Mouse (Mus musculus) retina, postnatal 1 day (tissue): ENCODE data around the gene Ankar.

ENCODE experiments used
- DNase-seq: peaks from one replicate; pipeline ENCODE4 v3.0.0-alpha.2; 2012

Ankar gene

DNA sequence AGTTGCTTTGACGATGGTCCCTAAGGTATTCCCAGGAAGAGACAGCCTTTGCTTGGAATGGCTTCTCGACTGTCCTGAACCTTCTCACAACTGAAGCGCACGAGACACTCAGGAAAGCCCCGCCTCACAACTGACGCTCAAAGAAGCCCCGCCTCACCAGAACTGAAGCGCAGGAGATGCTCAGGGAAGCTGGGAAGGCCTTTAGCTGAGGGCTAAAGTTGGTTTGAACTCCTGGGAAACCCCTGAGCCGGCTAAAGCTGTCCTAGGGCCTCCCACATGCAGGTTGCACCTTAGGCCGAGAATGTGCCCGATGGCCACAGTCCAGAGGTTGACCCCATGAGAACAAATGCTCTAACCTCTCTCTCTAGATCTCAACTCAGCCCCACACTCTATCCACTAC lies at the start of gene Ankar:
Ankar (minus strand) TSS at position 101 of the 400 bp plus-strand sequence.
- no peak for DNase-seq

DNA sequence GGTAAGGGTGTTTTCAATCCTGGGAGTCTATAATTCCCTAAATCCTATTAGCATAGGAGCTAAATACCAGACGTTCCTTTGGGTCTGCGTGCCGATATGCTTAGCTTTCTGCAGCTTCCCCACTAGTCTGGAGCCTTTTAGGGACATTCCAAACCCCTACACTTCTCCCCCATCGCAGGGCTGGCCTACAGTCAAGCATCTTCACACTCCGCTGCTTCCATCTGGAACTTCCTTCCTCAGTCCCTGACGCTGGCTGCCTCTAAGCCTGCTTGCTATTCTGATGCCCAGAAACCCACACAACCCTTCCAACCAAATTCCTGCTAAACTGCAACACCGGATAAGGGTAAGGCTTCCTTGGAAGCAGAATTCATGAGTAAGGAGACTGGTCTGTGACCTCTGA lies 46.0 kb upstream of the Ankar start:
- no peak for DNase-seq

DNA sequence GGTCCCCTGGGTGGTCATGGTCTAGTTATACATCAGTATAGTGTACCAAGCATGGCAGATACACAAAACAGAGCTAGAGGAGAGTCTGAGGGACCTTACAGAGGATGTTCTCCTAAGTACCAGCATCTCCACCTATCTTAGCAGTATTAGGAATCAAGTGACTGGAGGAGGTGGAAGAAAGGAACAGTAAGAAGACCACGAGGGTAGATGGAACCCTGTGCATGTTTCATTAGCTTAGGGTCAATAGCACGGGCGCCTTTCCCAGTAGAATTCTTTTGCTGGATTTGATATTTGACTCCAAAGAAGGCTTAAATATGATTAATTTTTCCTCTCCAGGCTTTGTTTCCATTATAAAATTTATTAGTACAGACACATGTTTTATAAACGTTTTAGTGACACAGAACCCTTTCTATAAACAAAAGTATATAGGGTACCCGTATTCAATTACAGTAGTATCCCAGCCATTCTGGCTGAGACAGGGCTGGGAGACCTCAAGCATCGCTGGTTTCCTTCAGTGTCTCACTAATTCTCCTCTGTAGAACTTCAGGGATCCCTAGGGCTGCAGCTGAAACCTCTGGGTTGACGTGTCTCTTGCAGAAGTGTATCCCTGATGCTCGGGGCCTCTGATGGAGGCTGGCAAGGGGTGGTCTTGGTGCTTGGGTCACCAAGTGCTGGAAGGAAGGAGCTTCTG lies 44.6 kb upstream of the Ankar start:
- DNase-seq = no peak

DNA sequence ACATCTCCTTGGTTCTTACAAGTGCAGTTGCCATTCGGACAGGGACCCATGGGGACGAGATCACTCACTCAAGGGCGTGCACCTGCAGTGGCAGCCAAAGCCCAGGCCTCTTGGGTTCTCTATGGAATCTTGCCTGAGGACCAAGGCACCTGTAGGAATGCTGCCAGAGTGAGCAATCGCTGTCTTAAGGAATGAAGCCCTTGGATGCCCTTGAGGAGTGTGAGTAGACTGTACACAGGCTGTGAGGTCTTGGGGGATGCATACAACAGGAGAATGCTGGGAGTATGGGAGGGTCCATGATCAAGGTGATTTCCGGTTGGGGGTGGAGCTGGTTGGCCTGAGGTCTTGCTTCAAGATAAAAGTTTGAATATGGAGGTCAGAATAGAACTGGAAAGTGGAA lies 41.0 kb upstream of the Ankar start:
- no peak for DNase-seq

DNA sequence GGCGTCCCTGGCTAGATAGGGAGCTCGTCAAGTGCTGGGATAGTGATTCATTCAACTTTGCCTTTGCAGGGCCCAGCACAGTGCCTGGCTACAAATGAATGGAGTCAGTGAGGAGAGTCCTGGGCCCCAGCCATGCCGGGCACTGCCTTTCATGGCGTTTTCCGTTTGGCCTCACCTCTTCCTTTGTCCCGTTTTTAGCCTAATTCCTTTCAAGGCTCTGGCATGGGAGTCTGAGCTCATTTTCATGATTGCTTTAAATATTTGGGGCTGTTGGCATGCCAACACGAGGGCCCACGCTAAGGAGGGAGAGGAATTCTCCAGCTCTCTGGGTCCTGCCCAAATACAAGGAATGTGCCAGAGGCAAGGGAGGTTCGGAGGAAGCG lies 39.3 kb upstream of the Ankar start:
- peak; percentile 37 for DNase-seq

DNA sequence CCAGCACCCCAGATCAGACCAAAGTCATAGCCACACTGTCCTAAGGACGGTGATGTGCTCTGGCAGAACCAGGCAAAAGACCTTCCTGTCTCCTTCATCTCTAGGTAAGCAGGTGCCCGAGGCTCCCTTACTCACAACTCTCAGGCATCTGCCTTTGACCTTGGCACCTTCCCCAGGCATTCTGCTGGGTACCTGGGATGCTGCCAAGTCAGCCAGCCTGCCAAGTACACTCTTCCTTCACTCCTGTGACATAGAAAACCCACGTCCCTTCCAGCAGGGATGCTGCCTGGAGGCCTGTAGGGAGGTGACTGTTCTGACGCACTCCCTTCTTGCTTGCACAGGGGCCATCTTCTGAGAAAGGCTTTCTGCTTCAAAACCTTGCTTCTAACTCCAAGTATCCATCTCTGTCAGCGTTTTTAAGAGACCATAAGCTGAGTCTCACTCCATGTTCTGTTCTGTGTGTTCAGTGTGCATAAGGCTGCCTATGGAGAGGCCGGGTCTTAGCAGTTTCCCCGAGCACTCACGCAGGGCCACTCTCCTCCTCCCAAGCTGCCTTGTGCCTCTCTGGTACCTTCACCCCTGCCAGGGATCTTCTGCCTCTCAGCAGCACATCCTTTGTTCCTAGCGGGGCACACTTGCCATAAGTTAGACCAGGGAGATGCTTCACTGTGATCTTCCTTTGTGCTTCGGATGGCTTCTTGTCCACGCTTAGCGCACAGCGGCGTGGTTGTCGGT lies 38.7 kb upstream of the Ankar start:
- peak; percentile 31 for DNase-seq

DNA sequence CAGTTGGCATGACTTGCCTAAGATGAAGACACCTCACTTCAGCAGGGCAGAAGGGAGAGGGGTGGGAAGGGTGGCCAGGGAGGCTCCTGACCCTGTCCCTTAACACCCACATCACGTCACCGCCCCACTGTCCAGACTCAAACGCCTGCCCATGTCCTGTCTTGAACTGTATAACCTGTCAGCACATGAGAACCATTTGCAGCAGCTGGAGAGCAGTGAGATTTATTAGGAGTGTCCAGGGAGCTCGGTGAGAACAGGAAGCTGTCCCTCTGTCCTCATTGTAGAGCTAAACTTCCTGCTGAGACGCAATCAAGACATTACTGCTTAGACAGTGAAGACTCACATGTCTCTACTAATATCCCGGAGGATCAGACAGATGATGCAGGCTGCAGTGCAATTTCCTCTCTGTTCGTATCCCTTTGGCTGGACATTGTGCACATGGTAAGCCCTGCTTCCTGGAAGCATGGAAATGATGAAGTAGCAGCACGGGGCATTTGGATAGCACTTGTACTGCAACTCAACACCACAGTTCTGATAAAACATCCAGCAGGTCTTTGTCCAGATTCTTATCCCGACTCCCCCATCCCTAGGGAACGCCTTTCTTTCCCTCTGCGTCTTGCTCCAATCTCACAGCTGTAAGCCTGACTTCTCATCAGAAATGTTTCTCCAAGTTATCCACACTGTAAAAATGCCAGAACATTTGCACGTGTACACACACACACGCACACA lies 36.2 kb upstream of the Ankar start:
- no peak for DNase-seq

DNA sequence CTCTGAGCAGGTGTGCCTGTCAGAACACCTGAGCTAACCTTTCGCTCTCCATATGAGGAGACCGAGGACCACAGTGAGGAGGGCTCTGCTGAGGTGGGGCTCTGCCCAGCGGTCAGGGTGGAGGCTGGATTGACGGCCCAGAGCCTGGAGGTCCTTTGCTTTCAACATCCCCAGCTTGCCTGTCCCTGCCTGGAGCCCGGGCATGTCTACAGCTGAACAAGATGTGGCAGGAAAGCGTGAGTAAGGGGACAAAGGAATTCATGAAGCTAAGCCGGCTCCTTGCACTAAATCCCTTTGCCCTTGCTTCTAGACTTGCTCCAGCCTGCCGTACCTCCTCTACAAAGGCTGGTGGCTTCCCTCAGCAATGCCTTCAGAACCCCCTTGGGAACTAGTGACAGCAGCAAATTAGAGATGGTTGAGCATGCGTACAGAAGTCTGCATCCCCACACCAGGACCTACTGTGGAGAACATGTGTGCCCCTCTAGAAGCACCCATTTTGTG lies 32.9 kb upstream of the Ankar start:
- DNase-seq = no peak

DNA sequence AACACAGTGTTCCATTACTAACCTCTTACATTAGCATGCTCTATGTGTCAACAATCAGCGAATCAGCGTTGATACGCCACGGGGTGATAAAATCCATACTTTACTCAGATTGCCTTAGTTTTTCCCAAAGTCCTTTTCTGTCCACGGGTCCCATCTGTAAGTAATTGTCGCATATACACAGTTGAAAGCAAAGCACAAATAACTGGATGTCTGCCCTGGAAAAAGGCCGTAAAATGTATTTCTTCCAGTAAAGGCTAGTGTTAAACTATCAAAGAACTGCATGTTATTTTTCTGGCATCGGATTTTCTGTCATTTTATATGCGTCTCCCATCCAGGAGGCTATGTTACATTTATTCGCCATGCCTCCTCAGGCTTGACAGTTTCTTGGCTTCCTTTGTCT lies 29.7 kb upstream of the Ankar start:
- DNase-seq = no peak

DNA sequence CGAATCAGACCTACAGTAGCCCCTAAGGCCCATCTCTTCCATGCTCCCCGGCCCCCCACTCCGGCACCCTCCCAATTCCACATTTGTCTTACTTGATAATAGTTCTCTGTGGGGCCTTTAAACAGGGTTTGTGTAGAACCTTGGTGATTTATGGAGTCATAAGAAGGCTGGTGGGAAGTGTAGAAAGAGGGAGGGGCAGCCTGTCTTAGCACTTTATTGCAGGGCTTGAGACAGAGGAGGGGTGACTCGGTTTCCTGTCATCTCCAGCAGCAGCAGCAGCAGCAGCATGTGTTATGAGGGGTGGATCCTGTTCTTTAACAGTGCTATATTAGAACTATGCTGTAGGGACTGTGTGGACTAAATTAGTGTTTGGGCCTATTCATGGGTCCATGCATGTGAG lies 28.4 kb upstream of the Ankar start:
- DNase-seq = no peak

DNA sequence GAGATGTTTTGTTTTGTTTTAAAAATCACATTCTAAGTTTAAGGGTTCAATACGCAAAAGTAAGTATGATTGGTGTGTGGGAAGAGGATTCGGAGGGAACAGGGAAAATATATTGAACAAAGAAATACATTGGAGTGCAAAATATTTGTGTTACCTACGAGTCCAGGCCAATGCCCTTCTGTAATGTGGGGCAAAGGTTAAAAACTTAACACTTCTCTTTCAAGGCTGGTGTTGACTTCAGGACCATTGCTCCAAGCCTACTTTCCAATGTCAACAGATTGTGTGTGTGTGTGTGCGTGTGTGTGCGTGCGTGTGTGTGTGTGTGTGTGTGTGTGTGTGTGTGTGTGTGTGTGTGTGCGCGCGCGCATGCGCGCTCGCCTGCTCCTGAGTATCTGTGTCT lies 25.6 kb upstream of the Ankar start:
- DNase-seq = no peak

DNA sequence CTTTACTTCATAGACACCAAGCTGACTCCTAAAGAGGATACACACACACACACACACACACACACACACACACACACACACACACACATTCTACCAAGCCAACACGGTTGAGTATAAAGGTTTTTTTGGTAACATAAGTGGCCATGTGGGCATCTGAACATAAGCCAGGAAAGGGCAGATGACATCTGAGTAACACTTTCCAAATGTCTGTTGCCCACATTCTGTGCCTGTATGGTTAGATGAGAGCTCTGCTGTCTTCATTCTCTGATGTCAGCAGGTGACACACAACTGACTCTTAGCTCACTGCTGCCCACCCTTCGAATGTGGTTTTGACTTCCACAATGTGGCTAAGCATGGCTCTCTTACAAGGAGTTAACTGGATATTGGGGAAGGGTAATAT lies 24.0 kb upstream of the Ankar start:
- no peak for DNase-seq

DNA sequence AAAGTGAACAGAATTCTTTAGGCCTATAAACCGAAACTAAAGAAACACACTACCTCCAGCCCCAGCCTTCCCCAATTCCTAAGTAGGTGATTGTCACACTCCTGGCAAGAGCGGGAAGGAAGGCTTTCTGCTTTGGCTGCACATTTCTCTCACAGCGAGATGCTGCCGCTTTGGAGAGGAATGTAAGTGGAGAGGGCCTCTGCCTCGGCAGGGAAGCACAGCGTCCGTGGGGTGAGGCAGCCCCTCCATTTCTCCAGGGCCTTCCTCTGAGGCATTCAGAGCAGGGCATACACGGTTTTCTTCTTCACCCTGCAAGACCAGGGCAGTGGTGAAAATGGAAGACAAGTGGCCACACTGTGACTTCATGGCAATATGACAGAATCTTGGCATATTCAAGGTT lies 22.3 kb upstream of the Ankar start:
- no peak for DNase-seq

DNA sequence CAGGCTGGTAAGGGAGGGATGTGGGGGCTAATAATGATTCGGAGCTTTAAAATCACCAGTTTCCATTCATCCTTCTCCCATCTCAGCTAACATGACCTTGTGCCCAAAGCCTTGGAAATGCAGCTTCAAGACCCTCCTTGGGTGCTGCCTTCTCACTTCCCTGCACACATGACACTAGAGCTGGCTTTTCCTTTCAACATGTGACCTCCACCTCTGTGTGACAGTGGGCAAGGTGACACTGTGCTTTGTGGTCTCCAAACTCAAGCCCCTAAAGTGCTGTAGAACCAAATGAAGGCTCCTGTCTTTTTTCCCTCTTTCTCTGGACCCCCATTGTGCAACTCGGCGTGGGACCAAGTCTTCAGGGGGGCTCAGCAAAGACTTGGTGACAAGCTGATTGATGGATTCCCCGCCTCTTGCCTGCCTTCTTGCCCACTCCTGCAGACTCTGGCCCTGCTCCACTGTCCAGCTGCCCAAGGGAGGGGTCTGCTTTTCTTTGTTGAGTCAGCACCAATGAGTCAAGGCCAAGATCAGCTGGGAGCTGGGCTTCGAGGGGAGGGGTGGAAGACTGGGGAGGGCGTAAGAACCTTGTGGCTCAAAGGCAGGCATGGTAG lies 19.8 kb upstream of the Ankar start:
- no peak for DNase-seq

DNA sequence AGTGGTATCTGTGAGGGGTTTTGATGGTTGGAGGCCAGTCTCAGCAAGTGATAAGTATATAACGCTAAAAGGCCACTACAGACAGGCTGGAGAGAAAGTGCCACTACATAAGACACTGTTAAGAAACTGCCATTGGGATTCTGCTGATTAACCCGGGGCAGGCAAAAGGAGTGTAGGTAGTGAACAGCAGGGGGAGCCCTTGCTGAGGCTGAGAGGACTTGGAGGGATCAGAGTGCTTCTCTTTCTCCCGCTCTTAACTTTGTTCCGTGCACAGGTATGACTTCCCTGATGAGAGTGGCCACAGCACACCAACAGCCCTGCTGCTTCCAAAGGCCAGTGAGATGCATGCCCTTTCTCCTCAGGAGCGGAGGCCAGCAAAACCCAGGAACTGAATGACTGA lies 18.5 kb upstream of the Ankar start:
- peak; percentile 69 for DNase-seq

DNA sequence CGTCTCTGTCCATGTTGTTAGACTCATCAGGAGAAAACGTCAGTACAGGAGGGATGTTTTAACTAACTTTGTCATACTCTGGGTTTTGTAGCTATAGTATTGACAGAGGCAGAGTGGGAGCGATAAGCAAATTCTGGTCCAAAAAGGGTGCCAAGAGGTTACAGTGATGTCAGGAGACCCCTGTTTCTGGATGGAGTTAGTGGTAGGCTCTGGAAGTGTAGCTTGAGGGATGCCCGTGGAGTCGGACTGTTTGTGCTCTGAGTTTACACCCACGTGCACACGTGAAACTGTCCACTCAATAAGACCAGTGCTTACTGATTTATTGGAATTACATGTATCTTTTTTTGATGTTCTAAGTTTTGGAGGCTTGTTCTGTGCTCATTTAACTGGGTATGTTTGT lies 17.2 kb upstream of the Ankar start:
- no peak for DNase-seq

DNA sequence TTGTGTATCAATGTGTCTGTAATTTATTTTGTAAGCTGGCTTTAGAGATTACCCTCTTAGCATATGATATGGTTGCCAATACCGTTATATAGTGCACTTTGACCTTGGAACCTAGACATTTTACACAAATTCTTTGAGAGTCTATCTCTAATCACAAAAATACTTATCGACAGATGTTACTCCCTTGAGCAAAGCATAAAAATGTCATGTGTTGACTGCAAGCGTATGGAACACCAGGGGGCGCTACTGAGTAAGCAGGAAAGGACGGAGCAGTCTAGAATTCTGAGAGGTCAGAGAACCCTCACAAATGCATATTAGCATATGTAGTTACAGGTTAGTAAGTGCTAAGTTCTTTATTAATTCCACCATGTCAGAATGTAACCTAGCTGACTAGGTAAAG lies 16.5 kb upstream of the Ankar start:
- peak; percentile 84 for DNase-seq

DNA sequence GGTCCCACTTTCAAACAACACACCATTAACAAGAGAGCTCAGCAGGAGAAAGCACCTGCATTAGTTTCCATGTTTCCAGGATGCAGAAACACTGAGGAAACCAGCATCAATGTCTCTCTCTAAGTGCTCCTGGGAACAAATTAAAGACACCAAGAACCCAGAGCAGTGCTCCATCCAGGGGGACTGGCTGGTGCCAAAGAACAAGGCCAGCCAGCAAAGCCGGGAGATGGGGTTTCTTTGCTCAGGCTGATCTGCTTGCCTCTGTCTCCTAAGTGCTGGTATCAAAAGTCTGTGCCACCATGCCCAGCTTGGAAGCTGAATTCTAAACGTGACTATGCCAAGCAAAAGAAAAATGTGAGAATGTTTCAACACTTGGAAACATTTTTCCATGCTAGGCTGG lies 16.0 kb upstream of the Ankar start:
- DNase-seq = no peak

DNA sequence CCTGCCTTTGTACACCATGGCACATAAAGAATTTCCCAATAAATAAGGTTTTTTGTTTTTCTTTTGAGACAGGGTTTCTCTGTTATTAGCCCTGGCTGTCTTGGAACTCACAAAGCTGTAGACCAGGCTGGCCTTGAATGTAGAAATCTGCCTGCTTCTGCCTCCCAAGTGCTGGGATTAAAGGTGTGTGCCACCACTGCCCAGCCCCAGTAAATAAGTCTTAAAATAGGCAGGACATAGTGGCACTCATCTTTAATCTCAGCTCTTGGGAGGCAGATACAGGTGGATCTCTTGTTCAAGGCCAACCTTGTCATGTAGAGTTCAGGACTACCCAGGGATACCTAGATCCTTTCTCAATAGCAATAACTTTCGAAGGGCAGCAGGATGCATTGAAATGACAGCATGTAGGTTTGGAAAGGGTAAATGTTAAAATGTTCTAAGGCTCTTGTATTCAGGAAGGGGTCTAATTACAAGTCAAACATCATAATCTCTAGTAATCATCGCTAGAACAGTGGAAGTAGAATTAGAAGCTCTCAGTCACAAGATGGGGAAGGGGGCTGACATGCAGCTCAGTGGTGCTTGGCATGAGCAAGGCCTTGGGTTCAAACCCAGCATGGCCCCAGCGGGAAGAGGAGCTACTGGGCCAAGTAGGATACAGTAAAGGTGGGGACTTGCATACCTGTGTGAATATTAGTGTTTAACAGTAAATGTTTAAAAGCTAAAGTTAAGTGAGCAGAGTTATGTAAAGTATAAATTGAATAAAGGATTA lies 15.4 kb upstream of the Ankar start:
- DNase-seq = no peak

DNA sequence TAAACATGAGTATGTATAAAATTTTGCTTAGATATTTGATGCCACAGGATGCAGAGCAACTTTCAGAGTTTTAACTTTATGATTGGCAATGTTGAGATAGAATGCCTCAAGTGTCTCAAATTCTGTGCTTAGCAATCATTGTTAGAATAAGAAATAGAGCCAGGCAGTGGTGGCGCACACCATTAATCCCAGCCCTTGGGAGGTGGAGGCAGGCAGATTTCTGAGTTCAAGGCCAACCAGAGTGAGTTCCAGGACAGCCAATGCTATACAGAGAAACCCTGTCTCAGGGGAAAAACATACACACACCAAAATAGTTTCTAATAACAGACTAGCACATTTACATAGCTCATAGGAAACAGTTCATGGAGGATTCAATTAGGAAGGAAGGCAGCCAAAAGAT lies 14.7 kb upstream of the Ankar start:
- DNase-seq = no peak

DNA sequence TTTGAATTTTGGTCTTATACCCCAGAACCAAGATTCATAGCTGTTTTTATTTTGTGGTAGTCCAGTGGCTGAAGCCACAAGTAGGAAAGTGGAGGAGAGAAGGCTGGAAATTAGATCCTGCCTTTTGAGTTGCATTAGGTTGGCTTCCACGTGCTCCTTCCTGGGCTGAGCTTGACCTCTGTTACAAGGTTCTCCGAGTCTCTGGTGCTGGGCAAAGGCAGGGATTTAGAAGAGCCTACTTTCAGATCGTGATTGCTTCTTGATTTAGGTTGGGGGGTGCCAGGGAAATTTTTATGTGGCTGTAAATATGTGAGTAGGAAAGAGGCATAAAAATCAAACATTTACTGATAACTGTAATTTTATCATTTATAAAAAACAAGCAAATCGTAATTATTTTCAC lies 14.2 kb upstream of the Ankar start:
- DNase-seq = no peak

DNA sequence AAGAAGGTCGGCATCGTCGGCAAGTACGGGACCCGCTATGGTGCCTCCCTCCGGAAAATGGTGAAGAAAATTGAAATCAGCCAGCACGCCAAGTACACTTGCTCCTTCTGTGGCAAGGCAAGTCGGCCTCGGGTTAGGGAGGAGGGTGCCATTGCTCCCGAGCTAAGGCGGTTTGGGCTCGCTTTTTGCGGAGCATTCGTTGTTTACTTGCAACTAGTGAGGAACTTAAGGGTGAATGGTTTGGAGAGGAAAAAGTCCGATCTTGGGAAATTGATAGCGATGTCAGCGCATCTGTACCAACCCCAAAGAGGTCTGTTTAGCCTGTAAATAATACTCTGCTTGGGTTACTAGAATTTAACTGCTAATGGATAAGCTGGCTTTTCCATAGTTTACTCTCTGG lies 11.3 kb upstream of the Ankar start:
- no peak for DNase-seq
